Mouse (Mus musculus) splenic B cell, adult 2 months (primary cell): ENCODE data around the gene Hcn2.

Experiments used
- DNase-seq: peaks from one replicate; pipeline ENCODE4 v3.0.0-alpha.2; 2011; ENCODE audit warnings: low read depth, low spot score
- H3K27me3 ChIP-seq: 2 replicates; pipeline ENCODE4 v1.6.1; 2012; ENCODE audit warnings: mild to moderate bottlenecking, low read length, moderate library complexity, mixed read lengths; ENCODE audit not compliant: control insufficient read depth, poor library complexity, insufficient read depth, severe bottlenecking
- H3K36me3 ChIP-seq: 2 replicates; pipeline ENCODE4 v1.6.1; 2012; ENCODE audit warnings: mild to moderate bottlenecking, low read length, moderate library complexity, mixed read lengths; ENCODE audit not compliant: control insufficient read depth, poor library complexity, insufficient read depth, severe bottlenecking

Gene Hcn2

DNA sequence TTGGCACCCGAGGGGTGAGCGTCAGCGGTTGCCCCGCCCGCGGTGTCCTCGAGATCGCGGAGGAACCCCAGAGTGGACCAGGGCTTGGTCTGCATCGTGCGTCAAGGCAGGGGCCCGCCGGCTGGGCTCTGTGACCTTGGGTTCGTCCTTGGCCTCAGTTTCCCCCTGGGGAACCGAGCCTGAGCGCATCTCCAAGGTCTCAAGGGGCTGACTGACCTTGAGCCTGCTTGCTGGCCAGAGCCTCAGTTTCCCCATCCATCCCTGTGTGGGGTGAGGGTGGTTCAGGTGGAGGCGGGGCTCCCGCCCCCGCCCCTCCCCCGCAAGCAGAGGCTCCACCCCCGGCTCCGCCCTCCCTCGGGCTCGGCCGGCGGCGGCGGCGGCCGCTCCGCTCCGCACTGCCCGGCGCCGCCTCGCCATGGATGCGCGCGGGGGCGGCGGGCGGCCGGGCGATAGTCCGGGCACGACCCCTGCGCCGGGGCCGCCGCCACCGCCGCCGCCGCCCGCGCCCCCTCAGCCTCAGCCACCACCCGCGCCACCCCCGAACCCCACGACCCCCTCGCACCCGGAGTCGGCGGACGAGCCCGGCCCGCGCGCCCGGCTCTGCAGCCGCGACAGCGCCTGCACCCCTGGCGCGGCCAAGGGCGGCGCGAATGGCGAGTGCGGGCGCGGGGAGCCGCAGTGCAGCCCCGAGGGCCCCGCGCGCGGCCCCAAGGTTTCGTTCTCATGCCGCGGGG lies at the start of gene Hcn2:
Gene Hcn2, plus strand, starts transcription at position 381 of the 734 bp plus-strand sequence.
- H3K27me3 ChIP-seq, result no peaks in the 10 kb centered on the region
- H3K36me3 ChIP-seq, result peaks cover 2% of the 10 kb centered on the region; the same call in 1 of the 2 replicates
- DNase-seq, result no peak

DNA sequence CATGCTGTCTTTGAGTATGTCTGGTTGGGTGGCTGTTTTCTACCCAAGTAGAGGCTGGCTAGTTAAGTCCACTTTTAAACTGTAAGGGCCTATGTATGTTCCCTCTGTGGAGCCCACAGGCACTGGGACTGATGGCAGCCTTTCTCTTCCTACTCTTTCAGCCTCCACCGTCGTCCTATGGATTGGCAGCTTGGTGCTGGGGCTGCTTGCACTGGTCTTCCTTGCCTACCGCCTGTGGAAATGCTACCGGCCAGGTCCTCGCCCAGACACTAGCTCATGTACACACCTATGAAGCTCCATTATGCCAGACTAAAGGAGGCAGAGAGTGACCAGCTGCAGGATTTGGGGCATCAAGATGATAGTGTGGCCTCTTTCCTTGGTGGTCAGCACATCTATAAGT lies 48.4 kb upstream of the Hcn2 start:
- H3K27me3 ChIP-seq, result no peaks in the 10 kb centered on the region
- DNase-seq, result no peak
- H3K36me3 ChIP-seq, result no peaks in the 10 kb centered on the region

DNA sequence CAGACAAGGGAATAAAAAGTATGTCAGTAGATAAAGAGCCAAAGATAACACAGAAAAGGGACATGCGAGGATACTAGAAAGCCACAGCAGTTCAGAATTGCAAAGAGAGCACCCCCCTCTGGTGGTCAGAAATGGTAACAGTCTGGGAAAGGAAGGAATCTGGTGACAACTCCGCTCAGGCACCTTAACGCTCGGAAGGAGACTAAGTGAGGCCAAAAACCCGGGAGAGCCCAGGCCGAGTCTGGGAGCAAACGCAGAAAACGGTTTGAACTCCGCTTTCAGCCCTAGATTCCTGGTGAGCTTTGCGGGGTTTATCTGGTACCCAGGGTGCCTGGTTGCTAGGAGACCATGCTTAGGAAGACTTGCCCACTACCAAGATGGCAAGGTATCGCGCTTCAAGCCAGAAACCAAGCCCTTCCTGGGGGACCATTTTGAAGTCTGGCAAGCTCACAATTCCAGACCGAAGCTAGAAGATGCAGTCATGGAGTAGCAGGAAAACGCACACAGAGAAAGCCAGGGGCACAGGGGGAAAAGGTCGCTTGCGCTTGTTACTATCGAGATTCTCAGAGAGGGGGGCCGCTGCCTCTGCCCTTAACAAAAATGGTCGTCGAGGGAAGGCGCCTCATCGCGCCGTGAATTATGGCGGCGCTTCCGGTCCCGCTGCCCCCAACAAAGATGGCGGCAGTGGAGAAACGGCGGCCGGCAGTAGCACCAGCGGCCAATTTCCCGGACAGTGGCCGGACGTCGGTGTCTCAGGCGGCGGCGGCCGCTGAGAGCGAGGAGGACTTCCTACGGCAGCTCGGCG lies 47.5 kb upstream of the Hcn2 start, which contains the start of gene Tpgs1:
Gene Tpgs1, plus strand, starts transcription at position 599 of the 805 bp plus-strand sequence.
- DNase-seq, result peak; percentile 94
- H3K27me3 ChIP-seq, result no peaks in the 10 kb centered on the region
- H3K36me3 ChIP-seq, result no peaks in the 10 kb centered on the region

- DNase-seq, result peak; percentile 56
- no peaks in the 10 kb centered on the region for H3K36me3 ChIP-seq
- no peaks in the 10 kb centered on the region for H3K27me3 ChIP-seq
Observed at GRCm38 (mm10) chr10:79669576-79670057, 46.8 kb upstream of the Hcn2 start.

- DNase-seq, result no peak
- Histone ChIP-seq H3K36me3 (no peaks in the 10 kb centered on the region), H3K27me3 (no peaks in the 10 kb centered on the region)
Observed at GRCm38 (mm10) chr10:79670071-79670888, 46.2 kb upstream of the Hcn2 start.

DNA sequence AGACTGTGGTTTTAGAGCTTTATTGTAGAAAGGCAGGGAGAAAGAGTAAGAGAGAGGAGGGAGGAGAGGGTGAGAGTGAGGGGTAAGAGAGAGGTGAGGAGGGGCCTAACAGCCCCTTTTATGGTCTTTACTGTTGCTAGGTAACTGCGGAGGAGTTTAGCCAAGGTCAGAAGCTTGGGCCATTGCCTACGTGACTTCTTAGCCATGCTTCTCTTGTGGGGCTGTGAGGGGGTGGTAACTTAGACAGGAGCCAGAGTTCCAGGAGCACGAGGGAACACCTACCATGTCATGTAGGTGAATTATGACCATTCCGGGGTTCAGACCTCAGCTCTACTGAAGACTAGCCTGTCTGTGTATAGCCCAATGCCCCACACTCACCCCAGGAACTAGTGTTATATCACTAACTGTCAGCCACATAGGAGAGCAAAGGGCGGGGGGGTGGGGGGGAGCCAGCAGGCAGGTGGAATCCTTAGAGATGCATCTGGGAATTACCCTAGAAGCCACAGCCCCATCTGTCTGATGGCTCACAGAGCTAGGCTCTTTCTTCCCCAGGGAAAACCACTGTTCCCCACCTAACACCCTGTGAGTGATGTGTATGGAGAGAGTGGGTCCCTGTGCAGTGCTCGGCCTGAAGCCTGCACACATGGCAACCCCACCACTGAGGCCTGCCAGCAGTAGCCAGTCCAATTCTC lies 44.9 kb upstream of the Hcn2 start:
- no peak for DNase-seq
- H3K27me3 ChIP-seq, result no peaks in the 10 kb centered on the region
- H3K36me3 ChIP-seq, result no peaks in the 10 kb centered on the region

- no peak for DNase-seq
- no peaks in the 10 kb centered on the region for H3K27me3 ChIP-seq
- H3K36me3 ChIP-seq, result no peaks in the 10 kb centered on the region
Observed at GRCm38 (mm10) chr10:79672088-79672455, 44.4 kb upstream of the Hcn2 start.

DNA sequence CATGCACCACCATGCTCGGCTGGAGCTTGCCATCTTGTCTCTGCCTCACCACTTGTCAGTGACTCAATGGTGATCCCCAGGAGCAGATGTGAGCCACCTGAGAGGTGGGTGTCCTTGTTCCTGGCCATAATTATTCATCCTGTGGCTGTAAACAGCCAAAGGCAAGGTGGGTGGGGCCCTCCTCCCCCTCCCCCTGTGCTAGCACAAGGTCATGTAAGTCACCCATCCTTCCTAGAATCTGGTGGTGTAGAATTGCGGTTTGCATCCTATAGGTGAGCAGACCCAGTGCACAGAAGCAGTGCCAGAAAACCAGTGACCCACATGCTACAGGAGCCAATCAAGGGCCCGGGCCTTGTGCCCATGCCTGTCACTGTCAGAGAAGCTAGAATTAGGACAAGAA lies 43.4 kb upstream of the Hcn2 start:
- DNase-seq, result no peak
- Histone ChIP-seq H3K36me3 (no peaks in the 10 kb centered on the region), H3K27me3 (no peaks in the 10 kb centered on the region)

DNA sequence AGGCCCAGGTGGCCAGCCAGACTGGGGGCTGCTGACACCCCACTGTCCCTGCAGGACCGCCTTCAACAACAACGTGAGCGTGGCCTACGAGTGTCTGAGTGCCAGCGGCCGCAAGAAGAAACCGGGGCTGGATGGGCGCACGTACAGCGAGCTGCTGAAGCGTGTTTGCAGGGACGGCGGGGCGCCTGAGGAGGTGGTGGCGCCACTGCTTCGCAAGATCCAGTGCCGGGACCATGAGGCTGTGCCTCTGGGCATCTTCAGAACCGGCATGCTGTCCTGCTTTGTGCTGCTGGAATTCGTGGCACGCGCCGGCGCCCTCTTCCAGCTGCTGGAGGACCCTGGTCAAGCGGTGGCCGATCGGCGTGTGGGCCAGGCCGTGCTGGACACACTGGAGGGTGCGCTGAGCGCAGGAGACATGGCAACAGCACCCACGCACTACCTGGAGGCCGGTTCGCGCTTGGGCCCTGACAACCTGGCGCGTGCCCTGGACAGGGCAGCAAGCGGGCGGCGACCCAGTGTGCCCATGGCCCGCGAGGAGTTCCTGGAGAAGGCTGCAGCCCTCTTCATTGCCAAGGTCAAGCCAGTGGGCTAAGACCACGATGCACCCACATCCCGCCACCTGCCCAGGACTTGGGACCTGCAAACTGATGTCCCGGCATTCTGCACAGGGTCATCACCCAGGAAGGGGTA lies 40.9 kb upstream of the Hcn2 start:
- no peaks in the 10 kb centered on the region for H3K36me3 ChIP-seq
- no peaks in the 10 kb centered on the region for H3K27me3 ChIP-seq
- no peak for DNase-seq

DNA sequence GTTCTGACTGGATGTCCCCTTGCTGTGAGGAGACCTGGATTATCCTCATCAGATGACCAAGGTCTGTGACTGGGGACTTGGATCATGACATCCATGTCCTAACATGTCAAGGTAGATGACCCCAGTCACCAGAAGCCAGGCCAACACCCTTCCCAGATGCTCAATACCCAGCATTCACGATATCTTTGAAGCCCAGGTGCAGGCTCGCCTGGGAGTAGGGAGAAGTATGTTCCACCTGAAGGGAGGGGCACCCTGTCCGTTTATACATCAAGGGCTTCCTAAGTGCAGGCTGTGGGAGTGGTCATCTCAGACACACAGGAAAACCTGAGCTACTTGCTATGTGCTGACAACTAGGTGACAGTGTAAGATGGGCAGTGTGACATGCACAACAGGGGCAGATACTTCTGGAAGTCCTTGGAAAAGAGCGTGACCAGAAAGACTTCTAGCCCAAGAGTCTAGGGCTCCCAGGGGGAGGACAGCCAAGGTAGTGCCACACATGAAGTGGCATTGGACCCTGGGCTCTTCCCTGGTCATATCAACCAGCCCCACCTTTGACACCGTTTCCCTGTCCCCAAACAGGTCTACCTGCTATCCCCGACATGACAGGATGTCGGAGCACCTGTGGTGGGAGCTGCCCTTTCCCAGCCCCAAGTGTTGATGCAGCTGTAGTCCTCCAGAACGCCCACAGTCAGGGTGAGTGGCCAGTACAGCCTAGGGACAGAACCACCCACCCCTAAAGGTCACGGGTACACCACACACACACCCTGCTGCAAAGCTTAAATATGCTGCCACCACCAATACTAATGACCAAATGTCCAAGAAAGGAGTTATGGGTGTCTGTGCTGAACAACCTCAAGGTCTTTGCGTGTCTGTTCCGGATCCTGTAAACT lies 35.6 kb upstream of the Hcn2 start:
- DNase-seq, result peak; percentile 26
- H3K27me3 ChIP-seq, result no peaks in the 10 kb centered on the region
- H3K36me3 ChIP-seq, result peaks cover under 1% of the 10 kb centered on the region; the same call in 1 of the 2 replicates

DNA sequence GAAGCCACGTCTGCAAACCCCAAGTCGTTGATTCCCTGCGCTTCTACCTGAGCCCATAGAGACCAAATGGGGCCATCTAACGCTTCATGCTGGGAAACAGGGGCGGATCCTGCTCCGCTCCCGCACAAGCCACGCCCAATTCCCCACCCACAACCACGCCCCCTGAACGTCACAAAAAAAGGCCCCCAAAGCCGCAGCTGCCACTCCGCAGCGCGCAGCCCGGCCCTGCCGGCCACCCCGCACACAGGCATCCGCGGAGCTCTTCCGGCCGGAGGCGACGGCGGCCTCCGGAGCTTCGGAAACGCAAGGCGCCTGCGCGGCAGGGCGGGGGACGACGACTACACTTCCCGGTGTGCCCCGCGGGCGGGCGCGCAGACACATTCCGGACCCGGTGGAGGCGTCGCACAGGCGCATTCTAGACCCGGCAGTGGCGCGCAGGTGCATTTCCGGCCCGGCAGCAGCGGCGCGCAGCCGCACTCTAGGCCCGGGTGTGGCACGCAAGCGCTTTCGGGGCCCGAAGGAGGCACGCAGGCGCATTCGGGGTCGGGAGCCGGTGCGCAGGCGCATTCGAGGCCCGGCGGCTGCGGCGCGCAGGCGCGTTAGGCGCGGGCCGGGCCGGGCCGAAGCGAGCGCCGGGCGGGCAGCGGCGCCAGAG lies 34.7 kb upstream of the Hcn2 start, which contains the start of gene Cdc34:
Gene Cdc34, plus strand, starts transcription at position 605 of the 655 bp plus-strand sequence.
- H3K27me3 ChIP-seq, result no peaks in the 10 kb centered on the region
- H3K36me3 ChIP-seq, result peaks cover 2% of the 10 kb centered on the region
- peak; percentile 100 for DNase-seq

DNA sequence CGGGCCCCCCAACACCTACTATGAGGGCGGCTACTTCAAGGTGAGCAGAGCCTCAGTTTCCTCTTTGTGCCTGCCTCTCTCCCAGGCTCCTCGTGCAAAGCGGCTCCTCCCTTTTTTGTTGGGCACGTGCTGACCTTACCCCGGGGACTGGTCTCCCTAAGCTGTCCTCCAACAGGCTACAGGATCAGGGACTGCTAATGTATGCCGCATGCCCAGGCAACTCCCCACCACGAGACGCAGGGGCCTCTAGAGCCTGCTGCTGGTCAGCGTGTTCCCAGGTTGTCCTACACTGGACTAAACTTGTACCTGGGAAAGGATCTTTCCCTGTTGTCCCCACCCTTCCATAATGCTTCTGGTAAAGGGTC lies 33.9 kb upstream of the Hcn2 start:
- DNase-seq, result peak; percentile 37
- Histone ChIP-seq H3K36me3 (peaks cover 2% of the 10 kb centered on the region), H3K27me3 (no peaks in the 10 kb centered on the region)
